Mouse (Mus musculus): ENCODE measurements around the gene Clip4. TPM values are rescaled to one million over a fixed set of nuclear protein-coding genes. Genes with fewer than 3 reads are reported as not detected.

Gene Clip4
- polyA plus RNA-seq, 1 experiment from 2014 or later: 5.1 TPM

- WGBS: 90% methylated on average over 6 of the region's 6 CpGs
- no peak for DNase-seq (ENCODE audit: extremely low spot score, low spot score)
- Histone ChIP-seq H3K9me3 (peaks cover 3% of the 10 kb centered on the region; the same call in 1 of the 2 replicates), H3K27me3 (ENCODE audit: poor library complexity, severe bottlenecking) (no peaks in the 10 kb centered on the region), H3K4me3 (no peak overlapping the region), H3K36me3 (replicated peaks) (peaks cover 81% of the 10 kb centered on the region), H3K4me1 (no peaks in the 10 kb centered on the region), H3K27ac (no peak overlapping the region)
Observed at GRCm38 (mm10) chr17:71803456-71803855, 35.2 kb downstream of the Clip4 start.

GRCm38 (mm10) chr17:71803876-71804275, 35.6 kb downstream of the Clip4 start:
- H3K36me3 ChIP-seq (replicated peaks): peaks cover 82% of the 10 kb centered on the region
- 95% methylated on average over 4 of the region's 4 CpGs for WGBS

GRCm38 (mm10) chr17:71811070-71811469, 42.8 kb downstream of the Clip4 start:
- Histone ChIP-seq H3K4me1 (no peaks in the 10 kb centered on the region), H3K4me3 (no peak overlapping the region), H3K9me3 (no peaks in the 10 kb centered on the region), H3K27me3 (ENCODE audit: poor library complexity, severe bottlenecking) (no peaks in the 10 kb centered on the region), H3K27ac (no peak overlapping the region), H3K36me3 (replicated peaks) (peaks cover 64% of the 10 kb centered on the region)
- 89% methylated on average over 8 of the region's 8 CpGs for WGBS
- DNase-seq (ENCODE audit: extremely low spot score, low spot score): no peak

More at GRCm38 (mm10) chr17:71803876-71804275, 35.6 kb downstream of the Clip4 start:
- Histone ChIP-seq H3K4me1 (no peaks in the 10 kb centered on the region), H3K4me3 (no peak overlapping the region), H3K27ac (no peak overlapping the region), H3K27me3 (ENCODE audit: poor library complexity, severe bottlenecking) (no peaks in the 10 kb centered on the region), H3K9me3 (peaks cover 3% of the 10 kb centered on the region; the same call in 1 of the 2 replicates)
- no peak for DNase-seq (ENCODE audit: extremely low spot score, low spot score)

GRCm38 (mm10) chr17:71816136-71816864, 48.0 kb downstream of the Clip4 start:
- Histone ChIP-seq H3K9me3 (0 out of 2 replicates have a peak, but pooled peaks cover 4% of the 10 kb centered on the region), H3K4me3 (no peak overlapping the region), H3K36me3 (replicated peaks) (peaks cover 62% of the 10 kb centered on the region), H3K27ac (no peak overlapping the region), H3K27me3 (ENCODE audit: poor library complexity, severe bottlenecking) (no peaks in the 10 kb centered on the region), H3K4me1 (no peaks in the 10 kb centered on the region)
- DNase-seq (ENCODE audit: extremely low spot score, low spot score): no peak
- 87% methylated on average over 8 of the region's 8 CpGs for WGBS

- Histone ChIP-seq H3K27me3 (ENCODE audit: poor library complexity, severe bottlenecking) (no peaks in the 10 kb centered on the region), H3K4me3 (no peak overlapping the region), H3K36me3 (replicated peaks) (peaks cover 65% of the 10 kb centered on the region), H3K9me3 (0 out of 2 replicates have a peak, but pooled peaks cover 5% of the 10 kb centered on the region), H3K4me1 (no peaks in the 10 kb centered on the region), H3K27ac (no peak overlapping the region)
- WGBS: 91% methylated on average over 8 of the region's 8 CpGs
- no peak for DNase-seq (ENCODE audit: extremely low spot score, low spot score)
Observed at GRCm38 (mm10) chr17:71823622-71824306, 55.5 kb downstream of the Clip4 start.

- no peak overlapping the region for H3K4me3 ChIP-seq
- no peaks in the 10 kb centered on the region for H3K9me3 ChIP-seq
- no peak overlapping the region for H3K27ac ChIP-seq
- peaks cover 68% of the 10 kb centered on the region for H3K36me3 ChIP-seq (replicated peaks)
- no peaks in the 10 kb centered on the region for H3K27me3 ChIP-seq (ENCODE audit: poor library complexity, severe bottlenecking)
- no peak for DNase-seq (ENCODE audit: extremely low spot score, low spot score)
- WGBS: 90% methylated on average over 3 of the region's 3 CpGs
- no peaks in the 10 kb centered on the region for H3K4me1 ChIP-seq
Observed at GRCm38 (mm10) chr17:71826603-71827002, 58.3 kb downstream of the Clip4 start.

- DNase-seq (ENCODE audit: extremely low spot score, low spot score): no peak
- Histone ChIP-seq H3K36me3 (replicated peaks) (peaks cover 74% of the 10 kb centered on the region), H3K27ac (no peak overlapping the region), H3K4me1 (no peaks in the 10 kb centered on the region), H3K4me3 (no peak overlapping the region), H3K9me3 (no peaks in the 10 kb centered on the region), H3K27me3 (ENCODE audit: poor library complexity, severe bottlenecking) (no peaks in the 10 kb centered on the region)
- WGBS: 84% methylated on average over 8 of the region's 8 CpGs
Observed at GRCm38 (mm10) chr17:71827627-71828026, 59.4 kb downstream of the Clip4 start.

- H3K4me1 ChIP-seq: no peaks in the 10 kb centered on the region
- H3K4me3 ChIP-seq: no peak overlapping the region
- DNase-seq (ENCODE audit: extremely low spot score, low spot score): no peak
- no peaks in the 10 kb centered on the region for H3K27me3 ChIP-seq (ENCODE audit: poor library complexity, severe bottlenecking)
- H3K9me3 ChIP-seq: no peaks in the 10 kb centered on the region
- H3K36me3 ChIP-seq (replicated peaks): peaks cover 74% of the 10 kb centered on the region
- no peak overlapping the region for H3K27ac ChIP-seq
- WGBS: 75% methylated on average over 12 of the region's 12 CpGs
Observed at GRCm38 (mm10) chr17:71828647-71829414, 60.6 kb downstream of the Clip4 start.

- H3K36me3 ChIP-seq (replicated peaks): peaks cover 68% of the 10 kb centered on the region
- WGBS: 90% methylated on average over 3 of the region's 3 CpGs
Observed at GRCm38 (mm10) chr17:71831960-71832359, 63.7 kb downstream of the Clip4 start.

GRCm38 (mm10) chr17:71862184-71862583, 93.9 kb downstream of the Clip4 start:
- WGBS: 86% methylated on average over 3 of the region's 3 CpGs
- no peaks in the 10 kb centered on the region for H3K27me3 ChIP-seq (ENCODE audit: poor library complexity, severe bottlenecking)
- peaks cover 16% of the 10 kb centered on the region for H3K36me3 ChIP-seq (replicated peaks)
- no peak overlapping the region for H3K27ac ChIP-seq
- DNase-seq (ENCODE audit: extremely low spot score, low spot score): no peak
- no peak overlapping the region for H3K4me3 ChIP-seq
- H3K9me3 ChIP-seq: peaks cover 4% of the 10 kb centered on the region; the same call in 1 of the 2 replicates
- H3K4me1 ChIP-seq: no peaks in the 10 kb centered on the region

More at GRCm38 (mm10) chr17:71831960-71832359, 63.7 kb downstream of the Clip4 start:
- no peak for DNase-seq (ENCODE audit: extremely low spot score, low spot score)
- Histone ChIP-seq H3K4me3 (no peak overlapping the region), H3K27ac (no peak overlapping the region), H3K27me3 (ENCODE audit: poor library complexity, severe bottlenecking) (no peaks in the 10 kb centered on the region), H3K4me1 (no peaks in the 10 kb centered on the region), H3K9me3 (no peaks in the 10 kb centered on the region)

- Histone ChIP-seq H3K4me3 (no peak overlapping the region), H3K36me3 (replicated peaks) (peaks cover 16% of the 10 kb centered on the region), H3K27me3 (ENCODE audit: poor library complexity, severe bottlenecking) (no peaks in the 10 kb centered on the region), H3K4me1 (no peaks in the 10 kb centered on the region), H3K9me3 (peaks cover 4% of the 10 kb centered on the region; the same call in 1 of the 2 replicates), H3K27ac (no peak overlapping the region)
- no peak for DNase-seq (ENCODE audit: extremely low spot score, low spot score)
- WGBS: 90% methylated on average over 4 of the region's 4 CpGs
Observed at GRCm38 (mm10) chr17:71862895-71863294, 94.6 kb downstream of the Clip4 start.

- Histone ChIP-seq H3K4me1 (peaks cover 4% of the 10 kb centered on the region; the same call in 1 of the 2 replicates), H3K9me3 (peaks cover 4% of the 10 kb centered on the region; the same call in 1 of the 2 replicates), H3K27me3 (ENCODE audit: poor library complexity, severe bottlenecking) (peaks cover 5% of the 10 kb centered on the region; the same call in 1 of the 2 replicates), H3K36me3 (replicated peaks) (peaks cover 8% of the 10 kb centered on the region), H3K4me3 (no peak overlapping the region), H3K27ac (no peak overlapping the region)
- WGBS: 89% methylated on average over 8 of the region's 8 CpGs
- no peak for DNase-seq (ENCODE audit: extremely low spot score, low spot score)
Observed at GRCm38 (mm10) chr17:71864039-71864438, 95.8 kb downstream of the Clip4 start.

Measured in forebrain, embryonic 10.5 days (tissue).